Mouse (Mus musculus): ENCODE measurements around the gene Zdhhc7.

Gene Zdhhc7

GRCm38 (mm10) chr8:120101068-120101972, at the start of gene Zdhhc7:
TSS of gene Zdhhc7 (minus strand) at chr8:120101482.
- peak; percentile 59 for DNase-seq (ENCODE audit: low spot score)

GRCm38 (mm10) chr8:120150028-120150427, 48.7 kb upstream of the Zdhhc7 start:
- DNase-seq (ENCODE audit: low spot score), result no peak

- DNase-seq (ENCODE audit: low spot score), result no peak
Observed at GRCm38 (mm10) chr8:120146051-120146450, 44.8 kb upstream of the Zdhhc7 start.

- no peak for DNase-seq (ENCODE audit: low spot score)
Observed at GRCm38 (mm10) chr8:120144652-120145301, 43.5 kb upstream of the Zdhhc7 start.

GRCm38 (mm10) chr8:120143911-120144651, 42.8 kb upstream of the Zdhhc7 start:
- DNase-seq (ENCODE audit: low spot score), result no peak

- no peak for DNase-seq (ENCODE audit: low spot score)
Observed at GRCm38 (mm10) chr8:120140769-120141168, 39.5 kb upstream of the Zdhhc7 start.

GRCm38 (mm10) chr8:120138958-120139357, 37.7 kb upstream of the Zdhhc7 start:
- no peak for DNase-seq (ENCODE audit: low spot score)

GRCm38 (mm10) chr8:120136618-120137017, 35.3 kb upstream of the Zdhhc7 start:
- DNase-seq (ENCODE audit: low spot score), result no peak

GRCm38 (mm10) chr8:120135687-120136086, 34.4 kb upstream of the Zdhhc7 start:
- DNase-seq (ENCODE audit: low spot score), result no peak

GRCm38 (mm10) chr8:120133169-120133568, 31.9 kb upstream of the Zdhhc7 start:
- DNase-seq (ENCODE audit: low spot score), result no peak

GRCm38 (mm10) chr8:120131158-120131557, 29.9 kb upstream of the Zdhhc7 start:
- DNase-seq (ENCODE audit: low spot score), result no peak

GRCm38 (mm10) chr8:120129547-120129946, 28.3 kb upstream of the Zdhhc7 start:
- DNase-seq (ENCODE audit: low spot score), result no peak

- no peak for DNase-seq (ENCODE audit: low spot score)
Observed at GRCm38 (mm10) chr8:120126357-120127161, 25.3 kb upstream of the Zdhhc7 start.

- no peak for DNase-seq (ENCODE audit: low spot score)
Observed at GRCm38 (mm10) chr8:120124836-120125389, 23.6 kb upstream of the Zdhhc7 start.

- DNase-seq (ENCODE audit: low spot score), result no peak
Observed at GRCm38 (mm10) chr8:120124261-120124660, 23.0 kb upstream of the Zdhhc7 start.

- DNase-seq (ENCODE audit: low spot score), result no peak
Observed at GRCm38 (mm10) chr8:120120951-120121350, 19.7 kb upstream of the Zdhhc7 start.

- no peak for DNase-seq (ENCODE audit: low spot score)
Observed at GRCm38 (mm10) chr8:120119931-120120330, 18.6 kb upstream of the Zdhhc7 start.

- DNase-seq (ENCODE audit: low spot score), result no peak
Observed at GRCm38 (mm10) chr8:120119429-120119828, 18.1 kb upstream of the Zdhhc7 start.

- DNase-seq (ENCODE audit: low spot score), result no peak
Observed at GRCm38 (mm10) chr8:120118847-120119246, 17.6 kb upstream of the Zdhhc7 start.

GRCm38 (mm10) chr8:120118162-120118561, 16.9 kb upstream of the Zdhhc7 start:
- no peak for DNase-seq (ENCODE audit: low spot score)

- no peak for DNase-seq (ENCODE audit: low spot score)
Observed at GRCm38 (mm10) chr8:120116600-120116999, 15.3 kb upstream of the Zdhhc7 start.
